Mouse (Mus musculus) layer of hippocampus, adult 8-10 months (tissue): ENCODE measurements at regions not wholly inside any gene's neighbourhood (a gene's known extent, or its start where the extent isn't known, plus 50 kb on each side); places are given as distances from the start of the nearest gene placed in this dataset.

Experiments
- DNase-seq, 2 experiments: peaks; one replicate each; pipeline ENCODE4 v3.0.0; 2022; ENCODE audit warnings: low spot score in 2 of 2

DNA sequence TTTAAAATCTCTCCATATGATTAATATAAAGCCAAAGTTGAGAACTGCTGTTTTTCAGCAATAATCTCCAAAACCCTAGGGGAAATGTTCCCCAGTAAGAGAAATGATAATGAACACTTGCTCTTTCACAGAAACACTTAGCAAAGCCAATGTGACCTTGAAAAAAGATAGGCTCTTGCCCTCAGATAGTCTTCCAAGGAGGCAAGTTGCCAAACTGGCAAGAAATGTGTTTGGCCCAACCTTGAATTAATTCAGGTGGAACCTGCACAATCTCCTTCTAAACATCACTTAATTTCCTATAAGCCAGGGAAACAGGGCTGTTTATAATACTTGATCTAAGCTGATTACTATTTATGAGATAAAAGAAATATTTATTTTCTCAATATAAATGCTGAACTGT, 244.0 kb upstream of the Gnaz start:
- no peak for DNase-seq

GRCm38 (mm10) chr10:74749446-74749845, 217.5 kb upstream of the Gnaz start:
- DNase-seq, result no peak

- no peak for DNase-seq
Observed at GRCm38 (mm10) chr10:74750879-74751278, 216.1 kb upstream of the Gnaz start.

DNA sequence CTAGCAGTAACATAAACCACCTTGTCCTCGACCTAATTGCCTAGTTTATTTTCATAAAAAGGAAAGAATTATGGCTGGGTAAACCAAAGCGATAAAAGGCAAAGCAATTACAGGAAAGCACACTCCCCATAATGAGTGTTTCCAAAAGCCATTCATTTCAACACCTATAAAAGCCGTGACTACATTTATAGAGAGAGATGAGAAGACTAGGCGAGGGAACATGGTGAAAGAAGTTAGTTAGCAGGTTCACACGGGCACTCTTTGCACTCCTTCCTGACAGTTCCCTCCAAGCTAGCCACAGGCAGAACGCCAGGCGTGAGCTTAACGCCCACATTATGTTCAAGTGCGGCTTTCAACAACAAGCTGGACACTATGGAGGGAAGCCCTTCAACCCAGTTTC, 206.2 kb upstream of the Gnaz start:
- no peak for DNase-seq

DNA sequence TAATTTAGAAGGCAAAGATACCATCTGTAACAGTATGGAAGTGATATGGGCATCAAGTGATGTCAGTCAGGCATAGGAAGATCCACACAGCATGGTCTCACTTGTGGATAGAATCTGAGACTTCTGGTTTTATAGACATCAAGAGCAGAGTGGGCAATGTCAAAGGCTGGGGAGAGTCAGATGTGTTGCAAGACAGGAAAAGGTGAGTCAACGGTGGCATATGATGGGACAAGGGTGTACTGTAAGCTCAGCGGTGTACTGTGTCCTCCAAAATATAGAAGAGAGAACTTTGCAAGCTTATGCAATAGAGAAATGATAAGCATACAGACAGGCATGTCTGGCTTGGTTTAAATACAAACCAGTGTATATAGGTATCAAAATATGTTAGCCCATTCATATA, 177.7 kb upstream of the Gnaz start:
- no peak for DNase-seq

- no peak for DNase-seq
Observed at GRCm38 (mm10) chr10:74789987-74790386, 177.0 kb upstream of the Gnaz start.

- DNase-seq, result no peak
Observed at GRCm38 (mm10) chr10:74823395-74823794, 143.6 kb upstream of the Gnaz start.

GRCm38 (mm10) chr10:74834359-74834758, 132.6 kb upstream of the Gnaz start:
- DNase-seq, result no peak

- DNase-seq, result peak; percentile 41 to 80
Observed at GRCm38 (mm10) chr10:74848372-74848771, 118.6 kb upstream of the Gnaz start.

DNA sequence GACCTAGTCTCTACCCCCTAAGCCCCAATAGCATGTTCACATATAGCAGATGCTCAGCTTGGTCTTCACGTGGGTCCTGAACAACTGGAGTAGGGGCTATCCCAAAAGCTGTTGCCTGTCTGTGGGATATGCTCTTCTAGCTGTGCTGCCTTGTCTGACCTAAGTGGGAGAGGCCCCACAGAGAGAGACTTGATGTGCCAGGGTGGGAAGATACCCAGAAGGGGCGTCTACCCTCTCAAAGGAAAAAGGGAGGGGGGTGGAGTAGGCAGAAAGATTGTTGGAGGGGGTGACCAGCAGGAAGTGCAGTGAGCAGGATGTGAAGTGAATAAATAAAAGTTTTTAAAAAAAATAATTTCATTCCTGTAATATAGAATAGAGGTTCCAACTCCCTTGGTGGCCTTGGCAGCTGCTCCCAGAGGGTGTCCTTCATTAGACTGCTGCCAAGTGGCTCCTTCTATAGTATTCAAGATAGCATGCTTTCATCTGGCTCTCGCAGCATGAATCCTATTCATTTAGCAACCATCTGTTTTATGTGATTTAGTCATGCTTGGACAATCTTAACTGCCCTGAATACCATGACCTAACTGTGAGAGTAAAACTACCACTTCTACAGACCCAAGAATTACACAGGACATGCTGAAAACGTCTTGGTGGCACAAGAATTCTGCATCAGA, 111.8 kb upstream of the Gnaz start:
- no peak for DNase-seq
